Mouse (Mus musculus): ENCODE data around the gene Ctrb1. TPM values are rescaled to one million over a fixed set of nuclear protein-coding genes. Genes with fewer than 3 reads are reported as not detected.

The Ctrb1 gene
- total and polyA plus RNA-seq, 2 experiments, result 1.9 to 134 TPM

- no peak for DNase-seq (ENCODE audit: extremely low read depth, low read depth, low spot score)
Observed at GRCm38 (mm10) chr8:111704585-111704984, 13.8 kb upstream of the Ctrb1 start.

GRCm38 (mm10) chr8:111701380-111701779, 10.6 kb upstream of the Ctrb1 start:
- TF ChIP-seq POLR2A (IDR thresholded peaks at IDR 0.05; ENCODE audit: extremely low read depth, insufficient read depth, low read length), result no peak
- no peak for TF ChIP-seq CTCF (IDR thresholded peaks at IDR 0.05; ENCODE audit: low read depth, low read length)
- Histone ChIP-seq H3K36me3 (ENCODE audit: control insufficient read depth, insufficient read depth, low read length) (no peaks in the 10 kb centered on the region), H3K9ac (ENCODE audit: low read depth, low read length) (no peak overlapping the region), H3K79me2 (ENCODE audit: control insufficient read depth, insufficient read depth, low read length) (no peaks in the 10 kb centered on the region), H3K27ac (replicated peaks; ENCODE audit: insufficient read depth, low read depth, low read length) (no peak overlapping the region), H3K27me3 (ENCODE audit: control insufficient read depth, insufficient read depth, low read length) (no peaks in the 10 kb centered on the region), H3K4me1 (ENCODE audit: control insufficient read depth, insufficient read depth, low read length) (no peaks in the 10 kb centered on the region), H3K4me3 (ENCODE audit: insufficient read depth, low read depth, low read length) (no peak overlapping the region)
- WGBS, result 61% methylated on average over 9 of the region's 9 CpGs
- DNase-seq (ENCODE audit: extremely low read depth, low read depth, low spot score), result no peak

More at GRCm38 (mm10) chr8:111704585-111704984, 13.8 kb upstream of the Ctrb1 start:
- Histone ChIP-seq H3K36me3 (ENCODE audit: control insufficient read depth, insufficient read depth, low read length) (no peaks in the 10 kb centered on the region), H3K4me3 (ENCODE audit: insufficient read depth, low read depth, low read length) (no peak overlapping the region), H3K4me1 (ENCODE audit: control insufficient read depth, insufficient read depth, low read length) (peaks cover 12% of the 10 kb centered on the region), H3K79me2 (ENCODE audit: control insufficient read depth, insufficient read depth, low read length) (no peaks in the 10 kb centered on the region), H3K27me3 (ENCODE audit: control insufficient read depth, insufficient read depth, low read length) (no peaks in the 10 kb centered on the region), H3K27ac (replicated peaks; ENCODE audit: insufficient read depth, low read depth, low read length) (no peak overlapping the region), H3K9ac (ENCODE audit: low read depth, low read length) (no peak overlapping the region)
- 95% methylated on average over 12 of the region's 12 CpGs for WGBS
- TF ChIP-seq CTCF (IDR thresholded peaks at IDR 0.05; ENCODE audit: low read depth, low read length) (no peak), POLR2A (IDR thresholded peaks at IDR 0.05; ENCODE audit: extremely low read depth, insufficient read depth, low read length) (no peak)

- no peaks in the 10 kb centered on the region for H3K79me2 ChIP-seq (ENCODE audit: control insufficient read depth, insufficient read depth, low read length)
- TF ChIP-seq POLR2A (IDR thresholded peaks at IDR 0.05; ENCODE audit: extremely low read depth, insufficient read depth, low read length) (no peak), CTCF (IDR thresholded peaks at IDR 0.05; ENCODE audit: low read depth, low read length) (no peak)
- DNase-seq (ENCODE audit: extremely low read depth, low read depth, low spot score), result no peak
- H3K27ac ChIP-seq (replicated peaks; ENCODE audit: insufficient read depth, low read depth, low read length), result no peak overlapping the region
- no peaks in the 10 kb centered on the region for H3K27me3 ChIP-seq (ENCODE audit: control insufficient read depth, insufficient read depth, low read length)
- no peak overlapping the region for H3K9ac ChIP-seq (ENCODE audit: low read depth, low read length)
- H3K36me3 ChIP-seq (ENCODE audit: control insufficient read depth, insufficient read depth, low read length), result no peaks in the 10 kb centered on the region
- no peaks in the 10 kb centered on the region for H3K4me1 ChIP-seq (ENCODE audit: control insufficient read depth, insufficient read depth, low read length)
- 93% methylated on average over 5 of the region's 5 CpGs for WGBS
- H3K4me3 ChIP-seq (ENCODE audit: insufficient read depth, low read depth, low read length), result no peak overlapping the region
Observed at GRCm38 (mm10) chr8:111700740-111701139, 9.9 kb upstream of the Ctrb1 start.

GRCm38 (mm10) chr8:111700201-111700600, 9.4 kb upstream of the Ctrb1 start:
- WGBS, result 94% methylated on average over 3 of the region's 3 CpGs
- H3K79me2 ChIP-seq (ENCODE audit: control insufficient read depth, insufficient read depth, low read length), result no peaks in the 10 kb centered on the region
- DNase-seq (ENCODE audit: extremely low read depth, low read depth, low spot score), result no peak
- H3K4me3 ChIP-seq (ENCODE audit: insufficient read depth, low read depth, low read length), result no peak overlapping the region
- TF ChIP-seq POLR2A (IDR thresholded peaks at IDR 0.05; ENCODE audit: extremely low read depth, insufficient read depth, low read length), result no peak
- no peak for TF ChIP-seq CTCF (IDR thresholded peaks at IDR 0.05; ENCODE audit: low read depth, low read length)
- H3K27me3 ChIP-seq (ENCODE audit: control insufficient read depth, insufficient read depth, low read length), result no peaks in the 10 kb centered on the region
- no peaks in the 10 kb centered on the region for H3K4me1 ChIP-seq (ENCODE audit: control insufficient read depth, insufficient read depth, low read length)
- H3K9ac ChIP-seq (ENCODE audit: low read depth, low read length), result no peak overlapping the region
- H3K27ac ChIP-seq (replicated peaks; ENCODE audit: insufficient read depth, low read depth, low read length), result no peak overlapping the region
- no peaks in the 10 kb centered on the region for H3K36me3 ChIP-seq (ENCODE audit: control insufficient read depth, insufficient read depth, low read length)

- no peak for DNase-seq (ENCODE audit: extremely low read depth, low read depth, low spot score)
Observed at GRCm38 (mm10) chr8:111699035-111699434, 8.2 kb upstream of the Ctrb1 start.

GRCm38 (mm10) chr8:111697655-111698054, 6.8 kb upstream of the Ctrb1 start:
- H3K27me3 ChIP-seq (ENCODE audit: control insufficient read depth, insufficient read depth, low read length), result no peaks in the 10 kb centered on the region
- H3K36me3 ChIP-seq (ENCODE audit: control insufficient read depth, insufficient read depth, low read length), result no peaks in the 10 kb centered on the region
- DNase-seq (ENCODE audit: extremely low read depth, low read depth, low spot score), result no peak
- no peaks in the 10 kb centered on the region for H3K79me2 ChIP-seq (ENCODE audit: control insufficient read depth, insufficient read depth, low read length)
- H3K4me1 ChIP-seq (ENCODE audit: control insufficient read depth, insufficient read depth, low read length), result peaks cover 5% of the 10 kb centered on the region; the same call in 1 of the 2 replicates
- no peak overlapping the region for H3K4me3 ChIP-seq (ENCODE audit: insufficient read depth, low read depth, low read length)
- WGBS, result 91% methylated on average over 10 of the region's 10 CpGs
- TF ChIP-seq CTCF (IDR thresholded peaks at IDR 0.05; ENCODE audit: low read depth, low read length), result no peak
- TF ChIP-seq POLR2A (IDR thresholded peaks at IDR 0.05; ENCODE audit: extremely low read depth, insufficient read depth, low read length), result no peak
- H3K27ac ChIP-seq (replicated peaks; ENCODE audit: insufficient read depth, low read depth, low read length), result no peak overlapping the region
- H3K9ac ChIP-seq (ENCODE audit: low read depth, low read length), result no peak overlapping the region

More at GRCm38 (mm10) chr8:111699035-111699434, 8.2 kb upstream of the Ctrb1 start:
- H3K79me2 ChIP-seq (ENCODE audit: control insufficient read depth, insufficient read depth, low read length), result no peaks in the 10 kb centered on the region
- no peak overlapping the region for H3K9ac ChIP-seq (ENCODE audit: low read depth, low read length)
- no peaks in the 10 kb centered on the region for H3K36me3 ChIP-seq (ENCODE audit: control insufficient read depth, insufficient read depth, low read length)
- H3K4me3 ChIP-seq (ENCODE audit: insufficient read depth, low read depth, low read length), result no peak overlapping the region
- no peak overlapping the region for H3K27ac ChIP-seq (replicated peaks; ENCODE audit: insufficient read depth, low read depth, low read length)
- whole genome bisulfite sequencing, result 69% methylated on average over 1 of the region's 1 CpGs
- TF ChIP-seq POLR2A (IDR thresholded peaks at IDR 0.05; ENCODE audit: extremely low read depth, insufficient read depth, low read length) (no peak), CTCF (IDR thresholded peaks at IDR 0.05; ENCODE audit: low read depth, low read length) (no peak)
- no peaks in the 10 kb centered on the region for H3K4me1 ChIP-seq (ENCODE audit: control insufficient read depth, insufficient read depth, low read length)
- no peaks in the 10 kb centered on the region for H3K27me3 ChIP-seq (ENCODE audit: control insufficient read depth, insufficient read depth, low read length)

All from liver, adult 2 months (tissue).